Mouse (Mus musculus) WW6 (cell line): ENCODE data around the gene Fscb.

ENCODE experiments used
- DNase-seq: peaks from one replicate; pipeline ENCODE4 v3.0.0-alpha.2; 2013; ENCODE audit warnings: low read depth, low spot score

The Fscb gene

GRCm38 (mm10) chr12:64474590-64474989, at the start of gene Fscb:
Gene Fscb (minus strand): TSS chr12:64474690.
- DNase-seq, result no peak

GRCm38 (mm10) chr12:64516775-64517174, 42.3 kb upstream of the Fscb start:
- DNase-seq, result no peak

- DNase-seq, result no peak
Measured at GRCm38 (mm10) chr12:64513439-64513838, 38.9 kb upstream of the Fscb start.

GRCm38 (mm10) chr12:64497706-64498105, 23.2 kb upstream of the Fscb start:
- DNase-seq, result no peak

GRCm38 (mm10) chr12:64473615-64474014, 875 bp downstream of the Fscb start:
- DNase-seq, result no peak

- DNase-seq, result no peak
Measured at GRCm38 (mm10) chr12:64473136-64473535, 1.4 kb downstream of the Fscb start.

GRCm38 (mm10) chr12:64455228-64455627, 19.3 kb downstream of the Fscb start:
- no peak for DNase-seq

- no peak for DNase-seq
Measured at GRCm38 (mm10) chr12:64449911-64450310, 24.6 kb downstream of the Fscb start.

GRCm38 (mm10) chr12:64436675-64437074, 37.8 kb downstream of the Fscb start:
- no peak for DNase-seq
